Mouse (Mus musculus) small intestine, adult 2 months (tissue): ENCODE results near the gene Gm3573. TPM values are rescaled to one million over a fixed set of nuclear protein-coding genes. Genes with fewer than 3 reads are reported as not detected.
"Not testable (repeated sequence)": the region's sequence is repeated elsewhere in the genome, so short reads cannot be mapped to it uniquely, and the experiment has no call there.

Experiments
- H3K27ac ChIP-seq: fragments of 200-500 bp; 2 replicates; pipeline ENCODE4 v1.5.1; 2012; ENCODE audit warnings: low read depth, low read length, control low read depth, inconsistent platforms; ENCODE audit not compliant: insufficient read depth
- H3K27me3 ChIP-seq: fragments of 200-500 bp; 2 replicates; pipeline ENCODE4 v1.6.1; 2012; ENCODE audit warnings: mild to moderate bottlenecking, moderate library complexity, low read length, inconsistent platforms; ENCODE audit not compliant: control insufficient read depth, insufficient read depth
- H3K36me3 ChIP-seq: fragments of 200-500 bp; 2 replicates; pipeline ENCODE4 v1.6.1; 2012; ENCODE audit warnings: mild to moderate bottlenecking, low read length, control low read depth, inconsistent platforms; ENCODE audit not compliant: control insufficient read depth, insufficient read depth
- H3K4me1 ChIP-seq: fragments of 200-500 bp; 2 replicates; pipeline ENCODE4 v1.6.1; 2012; ENCODE audit warnings: low read length, inconsistent platforms, mixed read lengths; ENCODE audit not compliant: control insufficient read depth, insufficient read depth, insufficient read length
- H3K4me3 ChIP-seq: fragments of 200-500 bp; 2 replicates; pipeline ENCODE4 v1.5.1; 2012; ENCODE audit warnings: low read depth, mild to moderate bottlenecking, control low read depth, inconsistent platforms, low read length, moderate library complexity
- WGBS: fragments of 180-500 bp; shearing (Covaris S2); methylation state at CpG from one replicate; pipeline ENCODE4 v1.1.7; 2018; 5-methylcytosine and 5-hydroxymethylcytosine counted together
- polyA plus RNA-seq: library from polyadenylated mRNA; depleted of rRNA; stranded (reverse); fragments of >200 nt; gene quantifications from 2 replicates; pipeline ENCODE4 v1.2.3, GENCODE M21; 2012; rRNA removed

The Gm3573 gene
- not detected in 2 replicates for polyA plus RNA-seq

GRCm38 (mm10) chr14:42190691-42191090 lies at the start of gene Gm3573:
Gene Gm3573 (minus strand): TSS chr14:42190791.
- H3K27me3 ChIP-seq, H3K4me1 ChIP-seq, H3K4me3 ChIP-seq, H3K27ac ChIP-seq, H3K36me3 ChIP-seq: not testable (repeated sequence)
- WGBS = no CpG with 5 or more reads among the region's 1 CpGs

DNA sequence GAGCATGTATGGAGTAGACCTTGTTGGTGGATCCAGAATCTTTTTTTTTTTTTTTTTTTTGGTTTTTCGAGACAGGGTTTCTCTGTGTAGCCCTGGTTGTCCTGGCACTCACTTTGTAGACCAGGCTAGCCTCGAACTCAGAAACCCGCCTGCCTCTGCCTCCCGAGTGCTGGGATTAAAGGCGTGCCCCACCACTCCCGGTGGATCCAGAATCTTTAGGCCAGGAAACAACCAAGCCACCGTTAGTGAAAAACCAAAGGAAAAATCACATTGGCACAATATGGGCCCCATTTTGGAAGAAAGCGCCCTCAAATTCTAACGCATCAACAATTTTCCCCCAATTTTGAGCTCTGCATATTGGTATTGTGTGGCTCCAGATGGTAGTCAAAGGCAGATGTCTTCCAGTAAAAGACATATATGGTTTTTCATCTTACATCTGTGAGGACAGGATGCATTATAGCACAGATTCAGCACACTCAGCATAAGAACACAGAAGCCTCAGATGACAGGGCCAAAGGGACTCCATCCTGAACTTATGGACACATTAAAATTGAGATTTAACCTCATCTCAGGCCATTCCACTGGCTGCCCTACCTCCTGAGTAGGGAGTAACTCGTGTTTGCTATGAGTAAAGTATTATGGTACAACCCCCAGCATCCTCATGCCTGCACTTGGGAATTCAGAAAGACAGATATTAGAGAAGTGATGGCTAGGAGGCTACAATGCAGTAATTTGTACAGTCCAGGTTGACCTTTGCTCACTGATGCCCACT lies 26.4 kb upstream of the Gm3573 start:
- H3K4me3 ChIP-seq, H3K4me1 ChIP-seq, H3K36me3 ChIP-seq, H3K27me3 ChIP-seq, H3K27ac ChIP-seq: not testable (repeated sequence)
- 64% methylated on average over 8 of the region's 10 CpGs for WGBS

- H3K4me3 ChIP-seq, H3K27ac ChIP-seq: not testable (repeated sequence)
- 80% methylated on average over 3 of the region's 3 CpGs for WGBS
Measured at GRCm38 (mm10) chr14:42183936-42184335, 6.7 kb downstream of the Gm3573 start.

DNA sequence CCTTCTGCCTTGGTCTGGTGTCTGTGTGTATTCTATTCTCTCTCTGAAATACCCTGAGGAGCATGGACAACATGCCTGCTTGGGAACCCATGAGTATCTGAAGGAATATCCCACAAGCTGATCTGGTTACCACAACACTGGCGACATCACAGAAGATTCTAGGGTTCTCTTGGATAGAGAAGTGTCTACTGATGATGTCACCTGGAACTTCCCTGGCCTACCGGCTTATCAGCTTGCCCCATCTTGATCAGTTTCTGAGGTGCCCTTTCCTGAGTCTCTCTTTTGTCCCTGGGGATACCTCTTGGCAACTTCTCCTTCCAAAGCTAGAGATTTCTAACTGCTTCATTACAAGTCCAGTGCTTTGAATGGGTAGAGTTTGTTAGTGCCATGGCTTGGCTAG lies 28.1 kb downstream of the Gm3573 start, which contains the start of gene Gm17027:
Gene Gm17027 (minus strand): TSS at position 101 of the 400 bp plus-strand sequence.
- WGBS = 84% methylated on average over 2 of the region's 2 CpGs

More at GRCm38 (mm10) chr14:42183936-42184335, 6.7 kb downstream of the Gm3573 start:
- not testable (repeated sequence) for H3K4me1 ChIP-seq, H3K27me3 ChIP-seq, H3K36me3 ChIP-seq

More for the DNA sequence above, 28.1 kb downstream of the Gm3573 start, which contains the start of gene Gm17027:
- H3K36me3 ChIP-seq, H3K4me1 ChIP-seq, H3K4me3 ChIP-seq, H3K27me3 ChIP-seq, H3K27ac ChIP-seq: not testable (repeated sequence)

Other genes with a start within 250 kb of the Gm3573 start
- gene 1700024B05Rik, start 246.8 kb downstream of the Gm3573 start, polyA plus RNA-seq = not detected in 2 replicates
- not detected in 2 replicates for gene Gm6401, start 222.9 kb downstream of the Gm3573 start, polyA plus RNA-seq
- not detected in 2 replicates for gene Gm3543, start 207.5 kb downstream of the Gm3573 start, polyA plus RNA-seq
- not detected in 2 replicates for gene Gm7951, start 73.4 kb downstream of the Gm3573 start, polyA plus RNA-seq
- gene Gm17027, start 28.2 kb downstream of the Gm3573 start, polyA plus RNA-seq = not detected in 2 replicates
- not detected in 2 replicates for gene Gm17026, start 69.3 kb upstream of the Gm3573 start, polyA plus RNA-seq
- not detected in 2 replicates for gene Gm9611, start 106.6 kb upstream of the Gm3573 start, polyA plus RNA-seq
- not detected in 2 replicates for gene Gm7995, start 119.4 kb upstream of the Gm3573 start, polyA plus RNA-seq
- not detected in 2 replicates for gene Gm8005, start 248.9 kb upstream of the Gm3573 start, polyA plus RNA-seq